Mouse (Mus musculus): ENCODE measurements around the gene Alg9. TPM values are rescaled to one million over a fixed set of nuclear protein-coding genes. Genes with fewer than 3 reads are reported as not detected.

Alg9 gene
- polyA plus RNA-seq, 1 experiment from 2014 or later: 19.8 TPM

- Histone ChIP-seq H3K9ac (ENCODE audit: low read length) (no peak overlapping the region), H3K4me2 (replicated peaks; ENCODE audit: low read depth) (no peak overlapping the region), H3K36me3 (ENCODE audit: control insufficient read depth, insufficient read depth, low read length) (peaks cover 15% of the 10 kb centered on the region), H3K4me1 (replicated peaks; ENCODE audit: control insufficient read depth, insufficient read depth) (no peaks in the 10 kb centered on the region), H3K4me3 (ENCODE audit: low read depth, low read length) (no peak overlapping the region), H3K9me3 (ENCODE audit: control insufficient read depth, low read length) (no peaks in the 10 kb centered on the region), H3K27me3 (ENCODE audit: control insufficient read depth, insufficient read depth, low read length) (no peaks in the 10 kb centered on the region), H3K27ac (replicated peaks) (no peak overlapping the region)
- DNase-seq (ENCODE audit: low spot score) (peak; percentile 35), ATAC-seq (ENCODE audit: low FRiP score, low TSS enrichment) (0 out of 2 replicates have a peak, but pooled peaks have one; percentile 54)
- TF ChIP-seq CTCF (IDR thresholded peaks at IDR 0.05; ENCODE audit: low read depth): peak; percentile 81
- TF ChIP-seq EP300 (optimal IDR thresholded peaks at IDR 0.05): no peak
- WGBS: 64% methylated on average over 2 of the region's 2 CpGs
Measured at GRCm38 (mm10) chr9:50800985-50801384, 26.2 kb downstream of the Alg9 start.

GRCm38 (mm10) chr9:50803055-50803671, 28.3 kb downstream of the Alg9 start:
- Histone ChIP-seq H3K4me3 (ENCODE audit: low read depth, low read length) (no peak overlapping the region), H3K27ac (replicated peaks) (no peak overlapping the region), H3K4me1 (replicated peaks; ENCODE audit: control insufficient read depth, insufficient read depth) (no peaks in the 10 kb centered on the region), H3K36me3 (ENCODE audit: control insufficient read depth, insufficient read depth, low read length) (peaks cover 13% of the 10 kb centered on the region), H3K9me3 (ENCODE audit: control insufficient read depth, low read length) (no peaks in the 10 kb centered on the region), H3K9ac (ENCODE audit: low read length) (no peak overlapping the region), H3K27me3 (ENCODE audit: control insufficient read depth, insufficient read depth, low read length) (no peaks in the 10 kb centered on the region), H3K4me2 (replicated peaks; ENCODE audit: low read depth) (no peak overlapping the region)
- whole genome bisulfite sequencing: 88% methylated on average over 7 of the region's 7 CpGs
- no peak for TF ChIP-seq EP300 (optimal IDR thresholded peaks at IDR 0.05)
- no peak for TF ChIP-seq CTCF (IDR thresholded peaks at IDR 0.05; ENCODE audit: low read depth)
- DNase-seq (ENCODE audit: low spot score): no peak
- ATAC-seq (ENCODE audit: low FRiP score, low TSS enrichment): peak; percentile 54

GRCm38 (mm10) chr9:50808471-50808870, 33.7 kb downstream of the Alg9 start:
- no peaks in the 10 kb centered on the region for H3K9me3 ChIP-seq (ENCODE audit: control insufficient read depth, low read length)
- H3K4me3 ChIP-seq (ENCODE audit: low read depth, low read length): no peak overlapping the region
- H3K27me3 ChIP-seq (ENCODE audit: control insufficient read depth, insufficient read depth, low read length): no peaks in the 10 kb centered on the region
- ATAC-seq (ENCODE audit: low FRiP score, low TSS enrichment) (no peak), DNase-seq (ENCODE audit: low spot score) (no peak)
- H3K9ac ChIP-seq (ENCODE audit: low read length): no peak overlapping the region
- 86% methylated on average over 6 of the region's 6 CpGs for WGBS
- H3K27ac ChIP-seq (replicated peaks): no peak overlapping the region
- peaks cover 10% of the 10 kb centered on the region; the same call in 1 of the 2 replicates for H3K36me3 ChIP-seq (ENCODE audit: control insufficient read depth, insufficient read depth, low read length)
- no peak overlapping the region for H3K4me2 ChIP-seq (replicated peaks; ENCODE audit: low read depth)
- TF ChIP-seq EP300 (optimal IDR thresholded peaks at IDR 0.05) (no peak), CTCF (IDR thresholded peaks at IDR 0.05; ENCODE audit: low read depth) (no peak)
- no peaks in the 10 kb centered on the region for H3K4me1 ChIP-seq (replicated peaks; ENCODE audit: control insufficient read depth, insufficient read depth)

GRCm38 (mm10) chr9:50809146-50809545, 34.3 kb downstream of the Alg9 start:
- no peak for ATAC-seq (ENCODE audit: low FRiP score, low TSS enrichment)
- H3K4me1 ChIP-seq (replicated peaks; ENCODE audit: control insufficient read depth, insufficient read depth): no peaks in the 10 kb centered on the region
- no peak overlapping the region for H3K9ac ChIP-seq (ENCODE audit: low read length)
- no peak overlapping the region for H3K27ac ChIP-seq (replicated peaks)
- no peak for DNase-seq (ENCODE audit: low spot score)
- H3K4me2 ChIP-seq (replicated peaks; ENCODE audit: low read depth): no peak overlapping the region
- peaks cover 12% of the 10 kb centered on the region; the same call in 1 of the 2 replicates for H3K36me3 ChIP-seq (ENCODE audit: control insufficient read depth, insufficient read depth, low read length)
- no peak for TF ChIP-seq EP300 (optimal IDR thresholded peaks at IDR 0.05)
- no peak for TF ChIP-seq CTCF (IDR thresholded peaks at IDR 0.05; ENCODE audit: low read depth)
- WGBS: 94% methylated on average over 13 of the region's 13 CpGs
- H3K4me3 ChIP-seq (ENCODE audit: low read depth, low read length): no peak overlapping the region
- no peaks in the 10 kb centered on the region for H3K9me3 ChIP-seq (ENCODE audit: control insufficient read depth, low read length)
- no peaks in the 10 kb centered on the region for H3K27me3 ChIP-seq (ENCODE audit: control insufficient read depth, insufficient read depth, low read length)

GRCm38 (mm10) chr9:50811187-50811586, 36.4 kb downstream of the Alg9 start:
- Histone ChIP-seq H3K27me3 (ENCODE audit: control insufficient read depth, insufficient read depth, low read length) (no peaks in the 10 kb centered on the region), H3K9ac (ENCODE audit: low read length) (no peak overlapping the region), H3K9me3 (ENCODE audit: control insufficient read depth, low read length) (no peaks in the 10 kb centered on the region), H3K4me3 (ENCODE audit: low read depth, low read length) (no peak overlapping the region), H3K27ac (replicated peaks) (no peak overlapping the region), H3K4me1 (replicated peaks; ENCODE audit: control insufficient read depth, insufficient read depth) (no peaks in the 10 kb centered on the region), H3K36me3 (ENCODE audit: control insufficient read depth, insufficient read depth, low read length) (peaks cover 14% of the 10 kb centered on the region; the same call in 1 of the 2 replicates), H3K4me2 (replicated peaks; ENCODE audit: low read depth) (no peak overlapping the region)
- TF ChIP-seq CTCF (IDR thresholded peaks at IDR 0.05; ENCODE audit: low read depth) (no peak), EP300 (optimal IDR thresholded peaks at IDR 0.05) (no peak)
- 90% methylated on average over 7 of the region's 7 CpGs for WGBS
- ATAC-seq (ENCODE audit: low FRiP score, low TSS enrichment): no peak
- no peak for DNase-seq (ENCODE audit: low spot score)

GRCm38 (mm10) chr9:50811746-50812145, 36.9 kb downstream of the Alg9 start:
- no peaks in the 10 kb centered on the region for H3K4me1 ChIP-seq (replicated peaks; ENCODE audit: control insufficient read depth, insufficient read depth)
- H3K4me2 ChIP-seq (replicated peaks; ENCODE audit: low read depth): no peak overlapping the region
- TF ChIP-seq EP300 (optimal IDR thresholded peaks at IDR 0.05): no peak
- no peak for TF ChIP-seq CTCF (IDR thresholded peaks at IDR 0.05; ENCODE audit: low read depth)
- no peak overlapping the region for H3K27ac ChIP-seq (replicated peaks)
- no peaks in the 10 kb centered on the region for H3K27me3 ChIP-seq (ENCODE audit: control insufficient read depth, insufficient read depth, low read length)
- WGBS: 93% methylated on average over 2 of the region's 2 CpGs
- H3K36me3 ChIP-seq (ENCODE audit: control insufficient read depth, insufficient read depth, low read length): peaks cover 14% of the 10 kb centered on the region; the same call in 1 of the 2 replicates
- H3K9me3 ChIP-seq (ENCODE audit: control insufficient read depth, low read length): no peaks in the 10 kb centered on the region
- no peak for ATAC-seq (ENCODE audit: low FRiP score, low TSS enrichment)
- H3K4me3 ChIP-seq (ENCODE audit: low read depth, low read length): no peak overlapping the region
- DNase-seq (ENCODE audit: low spot score): no peak
- H3K9ac ChIP-seq (ENCODE audit: low read length): no peak overlapping the region
